Mouse (Mus musculus): Measurements from ENCODE around the gene Samt3. TPM values are rescaled to one million over a fixed set of nuclear protein-coding genes. Genes with fewer than 3 reads are reported as not detected.

Gene Samt3
- not detected in 2 replicates for polyA plus RNA-seq (2012; rRNA removed)

DNA sequence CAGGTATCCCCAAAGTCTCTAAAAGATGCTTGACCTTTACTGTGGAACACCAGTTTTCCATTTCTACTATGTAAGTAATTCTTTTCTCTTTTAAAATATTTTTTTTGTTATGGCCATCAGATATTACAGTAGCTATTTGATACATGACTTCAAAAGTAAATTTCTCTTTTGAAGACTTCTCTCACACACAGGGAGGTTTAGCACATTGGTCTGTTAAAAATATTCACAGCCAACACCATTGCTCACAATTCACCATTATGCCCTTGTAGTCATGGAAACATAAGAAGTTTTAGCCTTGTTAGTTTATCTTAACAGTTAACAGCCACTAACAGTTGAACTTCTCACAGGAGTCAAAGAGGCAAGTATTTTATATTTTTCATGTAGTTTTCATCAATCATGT lies at the start of gene Samt3:
Gene Samt3 (plus strand): TSS at position 301 of the 400 bp plus-strand sequence.
- TF ChIP-seq CTCF (conservative IDR thresholded peaks at IDR 0.05; ENCODE audit: insufficient read depth, insufficient read length, low read depth, low read length) (no peak), POLR2A (IDR thresholded peaks at IDR 0.05; ENCODE audit: low read depth, low read length) (no peak)
- H3K4me1 ChIP-seq (ENCODE audit: control insufficient read depth, insufficient read depth, low read length) = no peaks in the 10 kb centered on the region
- H3K27me3 ChIP-seq (replicated peaks; ENCODE audit: control insufficient read depth, insufficient read depth, low read length) = no peaks in the 10 kb centered on the region
- no peak within 1 kb of the TSS for H3K27ac ChIP-seq (ENCODE audit: insufficient read depth, low read depth, low read length)
- no peak for DNase-seq
- H3K4me3 ChIP-seq (ENCODE audit: insufficient read depth, low read depth, low read length) = no peak within 1 kb of the TSS
- H3K36me3 ChIP-seq (ENCODE audit: control insufficient read depth, insufficient read depth, low read length) = no peaks in the 10 kb centered on the region

DNA sequence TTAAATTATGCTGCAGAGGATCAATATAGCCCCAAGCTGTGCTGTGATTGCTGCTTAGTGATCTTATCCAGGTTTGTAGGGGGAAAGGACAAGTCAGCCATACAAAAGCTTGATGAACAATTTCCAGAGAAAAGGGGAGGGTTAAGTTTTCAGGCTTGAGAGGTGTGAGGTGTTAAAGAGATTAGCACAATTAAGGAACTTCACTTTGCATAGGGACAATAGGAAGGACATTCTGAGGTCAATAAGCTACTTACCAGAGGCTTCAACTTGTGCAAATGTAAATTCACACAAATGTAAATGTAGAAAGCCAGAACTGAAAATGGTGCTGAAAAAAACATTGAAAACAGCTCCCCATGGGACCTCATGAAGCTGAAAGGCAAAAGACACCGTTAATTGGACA lies 27.4 kb upstream of the Samt3 start:
- TF ChIP-seq POLR2A (IDR thresholded peaks at IDR 0.05; ENCODE audit: low read depth, low read length) (no peak), CTCF (conservative IDR thresholded peaks at IDR 0.05; ENCODE audit: insufficient read depth, insufficient read length, low read depth, low read length) (no peak)
- no peaks in the 10 kb centered on the region for H3K27me3 ChIP-seq (replicated peaks; ENCODE audit: control insufficient read depth, insufficient read depth, low read length)
- WGBS = 35% methylated on average over 1 of the region's 1 CpGs
- no peak overlapping the region for H3K4me3 ChIP-seq (ENCODE audit: insufficient read depth, low read depth, low read length)
- H3K4me1 ChIP-seq (ENCODE audit: control insufficient read depth, insufficient read depth, low read length) = no peaks in the 10 kb centered on the region
- no peak overlapping the region for H3K27ac ChIP-seq (ENCODE audit: insufficient read depth, low read depth, low read length)
- no peaks in the 10 kb centered on the region for H3K36me3 ChIP-seq (ENCODE audit: control insufficient read depth, insufficient read depth, low read length)
- DNase-seq = no peak

DNA sequence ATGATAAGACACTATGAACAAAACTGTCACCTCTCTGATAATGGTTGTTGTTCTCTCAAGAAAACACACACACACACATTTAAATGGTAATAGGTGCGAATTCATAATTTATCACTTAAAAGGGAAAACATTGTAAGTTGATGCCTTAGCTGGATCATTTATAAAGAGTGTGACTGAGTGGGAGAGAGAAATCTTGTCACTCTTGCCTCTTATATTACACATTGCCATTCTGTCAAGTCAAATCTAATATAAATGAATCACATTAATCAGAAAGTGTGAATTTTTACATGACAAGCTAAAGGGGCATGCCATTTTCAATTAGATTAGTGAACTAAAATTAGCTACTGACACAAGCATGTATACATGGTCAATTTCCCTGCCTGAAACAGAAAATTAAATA lies 44.7 kb downstream of the Samt3 start:
- TF ChIP-seq CTCF (conservative IDR thresholded peaks at IDR 0.05; ENCODE audit: insufficient read depth, insufficient read length, low read depth, low read length) = no peak
- no peak for TF ChIP-seq POLR2A (IDR thresholded peaks at IDR 0.05; ENCODE audit: low read depth, low read length)
- Histone ChIP-seq H3K27ac (ENCODE audit: insufficient read depth, low read depth, low read length) (no peak overlapping the region), H3K4me3 (ENCODE audit: insufficient read depth, low read depth, low read length) (no peak overlapping the region), H3K27me3 (replicated peaks; ENCODE audit: control insufficient read depth, insufficient read depth, low read length) (no peaks in the 10 kb centered on the region), H3K36me3 (ENCODE audit: control insufficient read depth, insufficient read depth, low read length) (no peaks in the 10 kb centered on the region), H3K4me1 (ENCODE audit: control insufficient read depth, insufficient read depth, low read length) (no peaks in the 10 kb centered on the region)
- WGBS = 86% methylated on average over 1 of the region's 1 CpGs
- no peak for DNase-seq

Other genes starting within 250 kb of the Samt3 start
- gene 5430427O19Rik, start 173.8 kb upstream of the Samt3 start, polyA plus RNA-seq (2012; rRNA removed) = 0.05 and 0.08 TPM in 2 replicates
- 0.03 and 0.22 TPM in 2 replicates for gene Nr0b1, start 147.6 kb downstream of the Samt3 start, polyA plus RNA-seq (2012; rRNA removed)